Mouse (Mus musculus) c-Kit-positive CD71-negative TER-119-negative erythroid progenitor cells, embryonic 14.5 days (primary cell): Measurements from ENCODE around the gene Fbxo34.

Experiments used
- DNase-seq: peaks from one replicate; pipeline ENCODE4 v3.0.0-alpha.2; 2013; ENCODE audit warnings: low read depth

Gene Fbxo34

GRCm38 (mm10) chr14:47472743-47473546, 22.7 kb downstream of the Fbxo34 start:
- peak; percentile 47 for DNase-seq

GRCm38 (mm10) chr14:47473891-47474290, 23.7 kb downstream of the Fbxo34 start:
- no peak for DNase-seq

GRCm38 (mm10) chr14:47474571-47475254, 24.5 kb downstream of the Fbxo34 start:
- DNase-seq, result peak; percentile 32

GRCm38 (mm10) chr14:47476266-47476665, 26.0 kb downstream of the Fbxo34 start:
- DNase-seq, result no peak

GRCm38 (mm10) chr14:47477711-47478110, 27.5 kb downstream of the Fbxo34 start:
- DNase-seq, result no peak

- DNase-seq, result no peak
Measured at GRCm38 (mm10) chr14:47482200-47482599, 32.0 kb downstream of the Fbxo34 start.

- no peak for DNase-seq
Measured at GRCm38 (mm10) chr14:47483099-47483498, 32.9 kb downstream of the Fbxo34 start.

GRCm38 (mm10) chr14:47488732-47489131, 38.5 kb downstream of the Fbxo34 start:
- no peak for DNase-seq

GRCm38 (mm10) chr14:47489310-47490097, 39.3 kb downstream of the Fbxo34 start:
- DNase-seq, result no peak

- DNase-seq, result no peak
Measured at GRCm38 (mm10) chr14:47490732-47491131, 40.5 kb downstream of the Fbxo34 start.

GRCm38 (mm10) chr14:47493592-47494361, 43.6 kb downstream of the Fbxo34 start:
- DNase-seq, result no peak

- DNase-seq, result no peak
Measured at GRCm38 (mm10) chr14:47495951-47496350, 45.7 kb downstream of the Fbxo34 start.

- no peak for DNase-seq
Measured at GRCm38 (mm10) chr14:47497166-47497565, 46.9 kb downstream of the Fbxo34 start.

GRCm38 (mm10) chr14:47498632-47499031, 48.4 kb downstream of the Fbxo34 start:
- DNase-seq, result no peak

- DNase-seq, result no peak
Measured at GRCm38 (mm10) chr14:47504036-47504435, 53.8 kb downstream of the Fbxo34 start.

GRCm38 (mm10) chr14:47506676-47507075, 56.5 kb downstream of the Fbxo34 start:
- no peak for DNase-seq

GRCm38 (mm10) chr14:47508035-47508434, 57.8 kb downstream of the Fbxo34 start:
- DNase-seq, result no peak

GRCm38 (mm10) chr14:47510244-47510643, 60.0 kb downstream of the Fbxo34 start:
- no peak for DNase-seq

GRCm38 (mm10) chr14:47513606-47514005, 63.4 kb downstream of the Fbxo34 start:
- DNase-seq, result no peak

GRCm38 (mm10) chr14:47514816-47515453, 64.7 kb downstream of the Fbxo34 start:
- no peak for DNase-seq

GRCm38 (mm10) chr14:47515636-47516035, 65.4 kb downstream of the Fbxo34 start:
- DNase-seq, result peak; percentile 28
